Mouse (Mus musculus) embryonic facial prominence, embryonic 13.5 days (tissue): ENCODE results near the gene Vmn1r63. TPM values are rescaled to one million over a fixed set of nuclear protein-coding genes. Genes with fewer than 3 reads are reported as not detected.
"Not testable (repeated sequence)": the region's sequence is repeated elsewhere in the genome, so short reads cannot be mapped to it uniquely, and the experiment has no call there.

Experiments
- ATAC-seq: fragments of 200-750 bp; cut with Nextera tagmentation; 2 replicates; pipeline ENCODE4 v1.8.0; 2017; ENCODE audit warnings: low read depth; ENCODE audit not compliant: insufficient number of reproducible peaks, insufficient read depth, low FRiP score, low TSS enrichment
- H3K27ac ChIP-seq: fragments of 300-500 bp; sonication (generic); 2 replicates; pipeline ENCODE4 v1.5.1; 2015; ENCODE audit warnings: moderate library complexity, mild to moderate bottlenecking, inconsistent platforms
- H3K27me3 ChIP-seq: fragments of 300-500 bp; sonication (generic); 2 replicates; pipeline ENCODE4 v1.6.1; 2015; ENCODE audit warnings: mild to moderate bottlenecking, inconsistent platforms
- H3K36me3 ChIP-seq: fragments of 300-500 bp; sonication (generic); 2 replicates; pipeline ENCODE4 v1.6.1; 2015; ENCODE audit warnings: mild to moderate bottlenecking, inconsistent platforms
- H3K4me1 ChIP-seq: fragments of 300-500 bp; sonication (generic); 2 replicates; pipeline ENCODE4 v1.6.1; 2015; ENCODE audit warnings: inconsistent platforms
- H3K4me2 ChIP-seq: fragments of 300-500 bp; sonication (generic); 2 replicates; pipeline ENCODE4 v1.6.1; 2015; ENCODE audit warnings: moderate library complexity, mild to moderate bottlenecking, inconsistent platforms
- H3K4me3 ChIP-seq: fragments of 300-500 bp; sonication (generic); 2 replicates; pipeline ENCODE4 v1.5.1; 2015; ENCODE audit warnings: mild to moderate bottlenecking, inconsistent platforms
- H3K9ac ChIP-seq: fragments of 300-500 bp; sonication (generic); 2 replicates; pipeline ENCODE4 v1.6.1; 2015; ENCODE audit warnings: mild to moderate bottlenecking, inconsistent platforms
- H3K9me3 ChIP-seq: fragments of 300-500 bp; sonication (generic); 2 replicates; pipeline ENCODE4 v1.6.1; 2016; ENCODE audit warnings: inconsistent platforms
- WGBS: fragments of 180-500 bp; shearing (Covaris S2); methylation state at CpG from one replicate; pipeline ENCODE4 v1.1.7; 2015; ENCODE audit warnings: mixed read lengths; 5-methylcytosine and 5-hydroxymethylcytosine counted together
- polyA plus RNA-seq: library from polyadenylated mRNA; unstranded; fragments of >200 nt; fragmentation: Nextera tagmentation; extraction: Ambion mirVana; gene quantifications from 2 replicates; pipeline ENCODE4 v1.2.1, GENCODE M21; 2015

Vmn1r63 gene
- not detected in 2 replicates for polyA plus RNA-seq

DNA sequence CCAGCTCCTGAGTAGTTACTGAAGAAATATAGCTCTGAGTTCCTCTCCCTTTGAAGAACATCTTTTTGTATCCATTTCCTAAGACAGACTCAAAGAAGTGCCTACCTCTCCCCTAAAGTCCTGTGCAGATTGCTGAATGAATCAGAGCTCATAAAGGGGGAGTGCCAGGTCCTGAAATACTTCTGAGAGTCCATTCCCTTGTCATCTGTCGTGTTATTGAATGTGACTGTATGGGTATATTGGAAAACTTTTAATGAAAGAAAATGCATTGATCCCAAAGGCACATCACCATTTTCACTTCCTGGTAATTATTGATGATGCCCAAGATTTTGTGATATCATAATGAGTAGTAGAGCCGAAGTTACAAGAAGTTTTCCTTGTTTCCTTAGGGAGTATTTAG, at the start of gene Vmn1r63:
Vmn1r63 (minus strand) TSS at position 101 of the 400 bp plus-strand sequence.
- H3K4me2 ChIP-seq, H3K9ac ChIP-seq, H3K27ac ChIP-seq, ATAC-seq, H3K27me3 ChIP-seq, H3K4me3 ChIP-seq, H3K4me1 ChIP-seq, H3K36me3 ChIP-seq, H3K9me3 ChIP-seq: not testable (repeated sequence)
- WGBS, result no CpG with 5 or more reads among the region's 2 CpGs

Other genes with a start within 250 kb of the Vmn1r63 start
- gene Vmn1r61, start 192.2 kb downstream of the Vmn1r63 start, polyA plus RNA-seq, result not detected in 2 replicates
- not detected in 2 replicates for gene Vmn1r62, start 131.8 kb downstream of the Vmn1r63 start, polyA plus RNA-seq
- gene Vmn1r64, start 79.1 kb upstream of the Vmn1r63 start, polyA plus RNA-seq, result not detected in 2 replicates
- gene Vmn1r65, start 205.6 kb upstream of the Vmn1r63 start, polyA plus RNA-seq, result not detected in 2 replicates
- not detected in 2 replicates for gene Nlrp4c, start 239.7 kb upstream of the Vmn1r63 start, polyA plus RNA-seq